Mouse (Mus musculus) MEL (cell line): ENCODE results near the gene Ing1. TPM values are rescaled to one million over a fixed set of nuclear protein-coding genes. Genes with fewer than 3 reads are reported as not detected.

Source experiments
- DNase-seq: peaks from one replicate; pipeline ENCODE4 v3.0.0; 2011; ENCODE audit warnings: low read depth, low spot score
- H3K27ac ChIP-seq: 2 replicates; pipeline ENCODE4 v1.5.1; 2012; ENCODE audit warnings: low read depth, mild to moderate bottlenecking, control low read depth, low read length, moderate library complexity; ENCODE audit not compliant: control insufficient read depth
- H3K27me3 ChIP-seq, 2 experiments: fragments of 150-350 bp in 1 of 2; sonication (generic) in 1 of 2; 2 replicates each; pipeline ENCODE4 v1.6.1; 2012; ENCODE audit warnings: low read length in 2 of 2, mild to moderate bottlenecking in 2 of 2, improper control_type of control experiment in 1 of 2, moderate library complexity in 1 of 2; ENCODE audit not compliant: insufficient read depth in 2 of 2, control insufficient read depth in 1 of 2
- H3K36me3 ChIP-seq, 2 experiments: 2 replicates each; pipeline ENCODE4 v1.6.1; 2012 to 2014; ENCODE audit warnings: low read length in 2 of 2, improper control_type of control experiment in 1 of 2, inconsistent platforms in 1 of 2, mild to moderate bottlenecking in 1 of 2; ENCODE audit not compliant: insufficient read depth in 2 of 2, control insufficient read depth in 1 of 2
- H3K4me1 ChIP-seq, 2 experiments: fragments of 150-350 bp in 1 of 2; sonication (generic) in 1 of 2; 2 replicates each; pipeline ENCODE4 v1.6.1; 2012; ENCODE audit warnings: low read length in 2 of 2, improper control_type of control experiment in 1 of 2, mild to moderate bottlenecking in 1 of 2; ENCODE audit not compliant: insufficient read depth in 2 of 2, control insufficient read depth in 1 of 2
- H3K4me3 ChIP-seq, 2 experiments: fragments of 150-350 bp in 1 of 2; sonication (generic) in 1 of 2; 2 replicates each; pipeline ENCODE4 v1.5.1; 2012; ENCODE audit warnings: low read depth in 2 of 2, low read length in 2 of 2, mild to moderate bottlenecking in 2 of 2, moderate library complexity in 2 of 2, control low read depth in 1 of 2, improper control_type of control experiment in 1 of 2; ENCODE audit not compliant: control insufficient read depth in 1 of 2, insufficient read depth in 1 of 2
- H3K79me2 ChIP-seq: 2 replicates; pipeline ENCODE4 v1.6.1; 2012; ENCODE audit warnings: mild to moderate bottlenecking, low read length, moderate library complexity; ENCODE audit not compliant: control insufficient read depth, poor library complexity, insufficient read depth
- H3K9ac ChIP-seq: 2 replicates; pipeline ENCODE4 v1.6.1; 2012; ENCODE audit warnings: low read depth, mild to moderate bottlenecking, control low read depth, low read length, moderate library complexity; ENCODE audit not compliant: control insufficient read depth, poor library complexity, severe bottlenecking
- H3K9me3 ChIP-seq: fragments of 150-350 bp; sonication (generic); replicated peaks from 2 replicates; pipeline ENCODE4 v1.6.1; 2012; ENCODE audit warnings: mild to moderate bottlenecking, low read length, improper control_type of control experiment, moderate library complexity; ENCODE audit not compliant: insufficient read depth
- BHLHE40 ChIP-seq: IDR thresholded peaks from 2 replicates; pipeline ENCODE4 v1.6.1; 2012; ENCODE audit warnings: low read depth, mild to moderate bottlenecking, inconsistent platforms, low read length, improper control_type of control experiment, borderline replicate concordance
- CHD1 ChIP-seq: IDR thresholded peaks from 2 replicates; pipeline ENCODE4 v1.6.1; 2012; ENCODE audit warnings: low read depth, mild to moderate bottlenecking, inconsistent platforms, low read length, improper control_type of control experiment
- CHD2 ChIP-seq: IDR thresholded peaks from 2 replicates; pipeline ENCODE4 v1.6.1; 2011; ENCODE audit warnings: low read length, improper control_type of control experiment
- E2F4 ChIP-seq: IDR thresholded peaks from 2 replicates; pipeline ENCODE4 v1.6.1; 2011; ENCODE audit warnings: low read depth, low read length, improper control_type of control experiment, borderline replicate concordance
- EP300 ChIP-seq, 2 experiments: IDR thresholded peaks; 2 replicates each; pipeline ENCODE4 v1.6.1; 2011; ENCODE audit warnings: improper control_type of control experiment in 2 of 2, low read length in 2 of 2, low read depth in 1 of 2, mild to moderate bottlenecking in 1 of 2
- ETS1 ChIP-seq: IDR thresholded peaks from 2 replicates; pipeline ENCODE4 v1.6.1; 2012; ENCODE audit warnings: low read depth, mild to moderate bottlenecking, inconsistent platforms, low read length, improper control_type of control experiment, moderate library complexity
- JUND ChIP-seq: IDR thresholded peaks from 2 replicates; pipeline ENCODE4 v1.6.1; 2011; ENCODE audit warnings: low read depth, mild to moderate bottlenecking, improper control_type of control experiment, low read length
- KAT2A ChIP-seq: conservative IDR thresholded peaks from 2 replicates; pipeline ENCODE4 v1.6.1; 2012; ENCODE audit warnings: low read depth, low read length, improper control_type of control experiment, inconsistent platforms
- MAFK ChIP-seq: IDR thresholded peaks from 2 replicates; pipeline ENCODE4 v1.6.1; 2011; ENCODE audit warnings: low read depth, mild to moderate bottlenecking, low read length, improper control_type of control experiment, borderline replicate concordance
- MAX ChIP-seq: IDR thresholded peaks from 2 replicates; pipeline ENCODE4 v1.6.1; 2011; ENCODE audit warnings: low read length, improper control_type of control experiment
- MYC ChIP-seq: IDR thresholded peaks from 2 replicates; pipeline ENCODE4 v1.6.1; 2011; ENCODE audit warnings: low read depth, mild to moderate bottlenecking, low read length, improper control_type of control experiment, moderate library complexity
- NRF1 ChIP-seq: IDR thresholded peaks from 2 replicates; pipeline ENCODE4 v1.6.1; 2014; ENCODE audit warnings: low read depth, mild to moderate bottlenecking, inconsistent platforms, low read length, improper control_type of control experiment, moderate library complexity; ENCODE audit not compliant: poor library complexity, insufficient read depth, severe bottlenecking
- POLR2AphosphoS2 ChIP-seq: IDR thresholded peaks from 2 replicates; pipeline ENCODE4 v1.6.1; 2011; ENCODE audit warnings: low read length, improper control_type of control experiment
- RAD21 ChIP-seq: IDR thresholded peaks from 2 replicates; pipeline ENCODE4 v1.6.1; 2011; ENCODE audit warnings: mild to moderate bottlenecking, low read depth, low read length, improper control_type of control experiment
- RCOR1 ChIP-seq: IDR thresholded peaks from 2 replicates; pipeline ENCODE4 v1.6.1; 2012; ENCODE audit warnings: low read depth, mild to moderate bottlenecking, inconsistent platforms, low read length, improper control_type of control experiment
- SMC3 ChIP-seq: IDR thresholded peaks from 2 replicates; pipeline ENCODE4 v1.6.1; 2011; ENCODE audit warnings: low read depth, low read length, improper control_type of control experiment
- TAL1 ChIP-seq: IDR thresholded peaks from 2 replicates; pipeline ENCODE4 v1.6.1; 2012; ENCODE audit warnings: mild to moderate bottlenecking, inconsistent platforms, low read length, moderate library complexity, mixed read lengths
- TBP ChIP-seq: IDR thresholded peaks from 2 replicates; pipeline ENCODE4 v1.8.0; 2011; ENCODE audit warnings: low read depth, low read length, improper control_type of control experiment
- TCF12 ChIP-seq: IDR thresholded peaks from 2 replicates; pipeline ENCODE4 v1.6.1; 2014; ENCODE audit warnings: low read depth, mild to moderate bottlenecking, inconsistent platforms, low read length, improper control_type of control experiment, moderate library complexity
- UBTF ChIP-seq: IDR thresholded peaks from 2 replicates; pipeline ENCODE4 v1.6.1; 2012; ENCODE audit warnings: low read depth, mild to moderate bottlenecking, inconsistent platforms, low read length, improper control_type of control experiment, moderate library complexity, borderline replicate concordance; ENCODE audit not compliant: insufficient read depth
- USF1 ChIP-seq: IDR thresholded peaks from 2 replicates; pipeline ENCODE4 v1.6.1; 2014; ENCODE audit warnings: low read depth, mild to moderate bottlenecking, inconsistent platforms, low read length, improper control_type of control experiment, moderate library complexity
- ZMIZ1 ChIP-seq: IDR thresholded peaks from 2 replicates; pipeline ENCODE4 v1.6.1; 2012; ENCODE audit warnings: low read depth, mild to moderate bottlenecking, inconsistent platforms, low read length, improper control_type of control experiment, moderate library complexity
- ZNF384 ChIP-seq: IDR thresholded peaks from 2 replicates; pipeline ENCODE4 v1.6.1; 2012; ENCODE audit warnings: low read depth, mild to moderate bottlenecking, inconsistent platforms, low read length, improper control_type of control experiment
- polyA plus RNA-seq, 2 experiments: library from polyadenylated mRNA; stranded (reverse) in 1 of 2; unstranded in 1 of 2; fragments of >175 nt in 1 of 2; fragments of >200 nt in 1 of 2; gene quantifications; 2 replicates each; pipeline versions ENCODE4 v1.2.1 to v1.2.4; 2012; ENCODE audit warnings: low replicate concordance in 2 of 2, low read depth in 1 of 2; ENCODE audit not compliant: insufficient read length in 2 of 2, insufficient read depth in 1 of 2, missing spikeins in 1 of 2
- total RNA-seq: library from RNA; depleted of rRNA; stranded (reverse); fragments of 300-350 nt; gene quantifications from 2 replicates; pipeline ENCODE4 v1.2.3, GENCODE M21; 2012

The Ing1 gene
- total and polyA plus RNA-seq, 3 experiments, result 35.9 to 91.0 TPM; not detected in 1

DNA sequence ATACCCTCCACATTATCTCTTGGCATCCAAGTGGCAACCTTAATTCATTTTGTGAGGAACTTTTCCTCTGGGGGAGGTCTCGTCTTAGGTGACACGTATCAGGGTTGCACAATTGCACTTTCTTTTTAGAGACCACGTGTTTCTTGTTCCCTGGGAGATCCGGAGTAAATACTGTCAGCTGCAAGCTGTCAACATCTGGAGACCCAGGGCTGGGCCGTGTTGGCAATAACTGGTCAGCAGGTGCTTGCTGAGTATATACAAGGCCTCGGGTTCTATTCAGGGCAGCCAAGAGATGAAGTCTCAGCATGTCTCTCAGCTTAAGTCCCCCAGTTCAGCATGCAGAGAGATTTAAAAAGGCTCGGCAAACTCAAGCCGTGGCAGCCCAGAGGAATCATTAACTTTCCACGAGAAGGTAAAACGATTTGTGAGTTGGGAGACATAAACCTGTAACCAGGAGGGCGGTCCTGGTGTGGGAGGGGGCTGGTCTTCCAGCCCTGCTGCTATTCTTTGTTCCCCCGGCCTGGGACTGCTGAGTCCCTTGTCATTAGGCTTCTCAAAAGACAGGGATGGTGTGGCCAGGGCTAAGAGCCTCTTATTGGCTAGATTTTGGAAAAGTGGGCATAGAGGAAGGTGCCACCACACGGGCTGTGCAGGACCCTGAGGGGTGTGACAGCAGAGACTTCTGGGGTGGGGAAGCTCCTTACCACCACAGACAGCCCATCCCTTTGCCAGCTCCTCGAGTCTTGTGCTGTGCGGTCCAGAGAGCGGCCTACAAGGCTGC lies 20.4 kb downstream of the Ing1 start:
- H3K27me3 ChIP-seq, result no peaks in the 10 kb centered on the region; a peak in 1 of 4 replicates
- no peak overlapping the region for H3K9ac ChIP-seq
- no peaks in the 10 kb centered on the region for H3K79me2 ChIP-seq
- no peak for DNase-seq
- TF ChIP-seq TAL1 (no peak), CHD2 (no peak), CHD1 (no peak), UBTF (no peak), USF1 (no peak), POLR2AphosphoS2 (no peak), NRF1 (no peak), ZMIZ1 (no peak), JUND (no peak), KAT2A (no peak), RAD21 (no peak), TBP (no peak), RCOR1 (no peak)
- no peaks in the 10 kb centered on the region for H3K4me1 ChIP-seq
- no peak overlapping the region for H3K4me3 ChIP-seq
- no peaks in the 10 kb centered on the region for H3K9me3 ChIP-seq
- H3K27ac ChIP-seq, result no peak overlapping the region
- no peaks in the 10 kb centered on the region for H3K36me3 ChIP-seq

DNA sequence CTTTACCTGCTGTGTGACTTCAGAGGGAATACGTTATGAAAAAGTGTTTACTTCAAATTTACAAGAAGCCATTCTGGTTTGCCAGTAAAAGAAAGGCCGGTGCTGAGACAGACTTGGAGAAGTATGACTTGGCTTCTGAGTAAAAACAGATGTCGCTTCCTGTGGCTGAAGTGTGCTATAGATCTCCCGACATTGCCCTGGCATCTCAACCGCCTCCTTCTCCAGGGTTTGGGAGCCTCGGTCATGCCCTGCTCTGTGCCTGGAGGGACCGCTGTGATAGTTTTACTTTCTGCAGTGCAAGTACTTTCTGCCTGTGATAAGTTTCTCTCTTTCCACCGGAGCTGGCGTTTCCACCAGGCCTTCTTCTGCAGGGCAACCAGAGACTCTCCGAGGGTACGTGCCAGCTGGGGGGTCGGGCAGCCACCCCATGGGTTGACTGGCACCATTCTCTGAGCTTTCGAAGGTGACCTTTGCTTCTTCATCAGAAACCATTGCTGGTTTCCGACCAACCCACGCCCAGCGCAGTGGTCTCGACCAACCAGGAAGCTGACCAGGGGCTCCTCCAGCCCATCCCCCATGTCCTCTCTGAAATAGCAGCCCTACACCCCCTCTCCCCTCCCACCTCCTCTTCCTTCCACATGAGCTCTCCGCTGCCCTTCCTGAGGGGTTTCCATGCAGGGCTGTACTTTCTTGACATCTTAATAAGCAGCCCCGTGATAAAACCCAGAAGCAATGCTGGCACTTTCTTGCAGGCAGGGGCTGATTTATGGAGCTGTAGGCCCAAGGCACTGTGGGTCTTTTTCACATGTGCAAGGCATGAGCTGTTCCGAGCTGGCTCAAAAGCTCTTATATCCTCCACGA lies 30.4 kb downstream of the Ing1 start:
- Histone ChIP-seq H3K27me3 (no peaks in the 10 kb centered on the region; a peak in 1 of 4 replicates), H3K9me3 (no peaks in the 10 kb centered on the region), H3K4me3 (no peak overlapping the region), H3K36me3 (no peaks in the 10 kb centered on the region), H3K9ac (no peak overlapping the region), H3K79me2 (no peaks in the 10 kb centered on the region), H3K4me1 (no peaks in the 10 kb centered on the region), H3K27ac (no peak overlapping the region)
- TF ChIP-seq ETS1 (no peak), MAFK (no peak), ZMIZ1 (no peak), CHD2 (no peak), SMC3 (no peak), BHLHE40 (no peak), RCOR1 (no peak), MYC (no peak), E2F4 (no peak), EP300 (IDR thresholded peaks at IDR 0.05; ENCODE audit: low read depth in 1 of 2, low read length in 2 of 2) (no peak), MAX (no peak), UBTF (no peak), KAT2A (no peak), JUND (no peak), ZNF384 (no peak), TCF12 (no peak)
- no peak for DNase-seq
